Mouse (Mus musculus) CH12.LX (cell line): ENCODE results near the gene Cnfn. TPM values are rescaled to one million over a fixed set of nuclear protein-coding genes. Genes with fewer than 3 reads are reported as not detected.

Experiments
- DNase-seq: peaks from one replicate; pipeline ENCODE4 v3.0.0-alpha.2; 2013; ENCODE audit errors: extremely low read depth
- H3K27ac ChIP-seq: 2 replicates; pipeline ENCODE4 v1.5.1; 2012; ENCODE audit warnings: low read depth, mild to moderate bottlenecking, control low read depth, moderate library complexity; ENCODE audit not compliant: insufficient read depth
- H3K27me3 ChIP-seq: replicated peaks from 2 replicates; pipeline ENCODE3; 2012; ENCODE audit warnings: inconsistent platforms
- H3K36me3 ChIP-seq, 2 experiments: replicated peaks in 1 of 2; 2 replicates each; pipeline versions ENCODE3 to v1.6.1; 2012; ENCODE audit warnings: inconsistent platforms in 1 of 2, low read length in 1 of 2, mild to moderate bottlenecking in 1 of 2, mixed read lengths in 1 of 2, moderate library complexity in 1 of 2; ENCODE audit not compliant: control insufficient read depth in 1 of 2, insufficient read depth in 1 of 2
- H3K4me1 ChIP-seq, 2 experiments: 2 replicates each; pipeline ENCODE4 v1.6.1; 2012; ENCODE audit warnings: inconsistent platforms in 1 of 2, moderate library complexity in 1 of 2; ENCODE audit not compliant: insufficient read depth in 2 of 2, control insufficient read depth in 1 of 2
- H3K4me2 ChIP-seq: 2 replicates; pipeline ENCODE4 v1.6.1; 2012; ENCODE audit warnings: low read depth, mild to moderate bottlenecking, control low read depth; ENCODE audit not compliant: poor library complexity, insufficient read depth, severe bottlenecking
- H3K4me3 ChIP-seq, 3 experiments: fragments of 150-350 bp in 1 of 3; sonication (generic) in 1 of 3; replicated peaks in 1 of 3; 2 replicates each; pipeline versions ENCODE3 to v1.5.1; 2011 to 2012; ENCODE audit warnings: low read depth in 2 of 3, low read length in 2 of 3, mild to moderate bottlenecking in 2 of 3, moderate library complexity in 2 of 3, control low read depth in 1 of 3, improper control_type of control experiment in 1 of 3, inconsistent platforms in 1 of 3, mixed read lengths in 1 of 3; ENCODE audit not compliant: poor library complexity in 1 of 3
- H3K79me2 ChIP-seq: replicated peaks from 2 replicates; pipeline ENCODE4 v1.6.1; 2012; ENCODE audit warnings: mild to moderate bottlenecking, moderate library complexity; ENCODE audit not compliant: control insufficient read depth, poor library complexity, insufficient read depth, severe bottlenecking; ENCODE audit errors: extremely low read depth
- H3K9ac ChIP-seq: 2 replicates; pipeline ENCODE4 v1.6.1; 2012; ENCODE audit warnings: low read depth, mild to moderate bottlenecking, control low read depth, moderate library complexity; ENCODE audit not compliant: insufficient read depth
- H3K9me3 ChIP-seq: replicated peaks from 2 replicates; pipeline ENCODE3; 2012; ENCODE audit warnings: low read length, inconsistent platforms, mixed read lengths
- CTCF ChIP-seq, 2 experiments: IDR thresholded peaks in 1 of 2; conservative IDR thresholded peaks in 1 of 2; 2 replicates each; pipeline ENCODE4 v1.5.1; 2011 to 2012; ENCODE audit warnings: low read depth in 2 of 2, low read length in 2 of 2, improper control_type of control experiment in 1 of 2, inconsistent platforms in 1 of 2, mild to moderate bottlenecking in 1 of 2, moderate library complexity in 1 of 2
- EP300 ChIP-seq: IDR thresholded peaks from 2 replicates; pipeline ENCODE4 v1.6.1; 2011; ENCODE audit warnings: low read length, improper control_type of control experiment
- HCFC1 ChIP-seq: IDR thresholded peaks from 2 replicates; pipeline ENCODE4 v1.6.1; 2012; ENCODE audit warnings: low read depth, mild to moderate bottlenecking, inconsistent platforms, low read length, improper control_type of control experiment
- MAFK ChIP-seq: IDR thresholded peaks from 2 replicates; pipeline ENCODE4 v1.6.1; 2011; ENCODE audit warnings: low read length, improper control_type of control experiment; ENCODE audit not compliant: insufficient replicate concordance
- MYC ChIP-seq: IDR thresholded peaks from 2 replicates; pipeline ENCODE4 v1.6.1; 2011; ENCODE audit warnings: low read depth, mild to moderate bottlenecking, improper control_type of control experiment, low read length
- NELFE ChIP-seq: IDR thresholded peaks from 2 replicates; pipeline ENCODE4 v1.6.1; 2011; ENCODE audit warnings: low read depth, low read length, improper control_type of control experiment
- POLR2A ChIP-seq: IDR thresholded peaks from 2 replicates; pipeline ENCODE4 v1.6.1; 2011; ENCODE audit warnings: low read depth, mild to moderate bottlenecking, improper control_type of control experiment, low read length
- RAD21 ChIP-seq: IDR thresholded peaks from 2 replicates; pipeline ENCODE4 v1.6.1; 2011; ENCODE audit warnings: low read depth, mild to moderate bottlenecking, low read length, improper control_type of control experiment, moderate library complexity
- SMC3 ChIP-seq: IDR thresholded peaks from 2 replicates; pipeline ENCODE4 v1.6.1; 2011; ENCODE audit warnings: low read depth, low read length, improper control_type of control experiment
- USF1 ChIP-seq: IDR thresholded peaks from 2 replicates; pipeline ENCODE4 v1.6.1; 2014; ENCODE audit warnings: low read depth, mild to moderate bottlenecking, inconsistent platforms, low read length, improper control_type of control experiment
- ZMIZ1 ChIP-seq: IDR thresholded peaks from 2 replicates; pipeline ENCODE4 v1.6.1; 2012; ENCODE audit warnings: low read depth, mild to moderate bottlenecking, inconsistent platforms, low read length, improper control_type of control experiment
- dilution Hi-C: fragments of 300-500 bp; cut with MboI; formaldehyde crosslinking; loops from 2 replicates; pipeline ENCODE4 v1.14.3; 2020; ENCODE audit warnings: low sequenced_read_pairs; ENCODE audit not compliant: extremely low pct_unique_long_range_greater_than_20kb, extremely low pct_ligation_motif_present
- in situ Hi-C: fragments of 300-500 bp; cut with MboI; formaldehyde crosslinking; loops from 3 replicates; pipeline ENCODE4 v1.14.3; 2019; ENCODE audit warnings: low sequenced_read_pairs, low pct_ligation_motif_present, low pct_unique_long_range_greater_than_20kb, mixed read lengths
- polyA plus RNA-seq: library from polyadenylated mRNA; unstranded; fragments of >175 nt; gene quantifications from 2 replicates; pipeline ENCODE4 v1.2.1, GENCODE M21; 2012; ENCODE audit warnings: low read depth; ENCODE audit not compliant: insufficient read length
- total RNA-seq, 2 experiments: library from RNA; depleted of rRNA; stranded (reverse); fragments of 300-350 nt in 1 of 2; fragments of >200 nt in 1 of 2; gene quantifications; 2 replicates each; pipeline ENCODE4 v1.2.3; 2012 to 2014

The Cnfn gene
- total and polyA plus RNA-seq, 3 experiments: not detected

DNA sequence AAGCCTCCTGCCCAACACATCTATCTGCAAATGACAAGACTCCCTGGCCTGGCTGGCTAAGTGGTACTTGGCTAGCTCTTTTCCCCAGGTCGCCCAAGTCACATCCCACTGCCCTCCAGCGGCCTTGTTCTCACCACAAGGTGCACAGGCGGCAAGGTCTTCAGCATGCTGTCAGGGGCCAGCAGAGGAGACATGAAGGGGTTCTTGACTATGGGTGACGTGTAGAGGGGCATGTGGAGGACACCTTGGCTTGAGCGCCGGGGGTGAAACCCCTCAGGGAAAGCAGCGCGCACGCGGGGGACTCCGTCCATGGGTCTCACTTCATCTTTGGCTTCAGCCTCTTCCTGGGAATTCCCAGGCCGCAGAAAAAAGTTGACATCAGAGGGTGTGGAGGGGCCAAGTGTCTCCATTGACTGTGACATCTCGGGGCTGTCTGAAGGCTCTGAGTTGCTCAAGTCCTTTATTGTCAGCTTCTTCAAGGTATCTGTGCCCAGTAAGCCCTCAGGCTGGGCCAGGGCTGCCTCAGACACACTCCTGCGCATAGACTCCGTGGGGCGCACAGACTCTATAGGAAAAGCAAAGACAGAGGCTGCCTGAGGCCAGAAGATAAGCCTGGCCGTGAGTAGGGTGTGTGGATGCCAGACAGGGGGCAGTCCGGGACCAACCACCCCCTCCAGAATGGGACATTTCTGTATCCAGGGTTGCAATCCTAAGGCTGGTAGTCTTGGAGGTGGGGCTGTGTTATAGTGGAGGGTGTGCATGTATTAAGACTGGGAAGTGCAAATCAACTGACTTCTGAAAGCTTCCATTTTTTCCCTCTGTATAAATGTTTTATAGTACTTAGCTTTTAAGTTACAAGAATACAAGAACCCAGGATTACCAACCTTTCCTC is 11.1 kb upstream of the Cnfn start:
- in situ Hi-C loops (no loop called here), dilution Hi-C loops (no loop called here)
- H3K4me1 ChIP-seq: peaks cover 14 to 15% of the 10 kb centered on the region in 2 experiments
- H3K4me2 ChIP-seq: no peak overlapping the region
- peaks cover 16 to 62% of the 10 kb centered on the region in 2 experiments for H3K36me3 ChIP-seq
- TF ChIP-seq MAFK (no peak), MYC (no peak), USF1 (no peak), NELFE (no peak), HCFC1 (no peak), ZMIZ1 (no peak)
- H3K4me3 ChIP-seq: no peak overlapping the region
- no peaks in the 10 kb centered on the region for H3K9me3 ChIP-seq
- no peaks in the 10 kb centered on the region for H3K79me2 ChIP-seq
- H3K27me3 ChIP-seq: no peaks in the 10 kb centered on the region
- no peak overlapping the region for H3K9ac ChIP-seq
- no peak for DNase-seq
- H3K27ac ChIP-seq: no peak overlapping the region

GRCm38 (mm10) chr7:25379551-25380351 is 10.2 kb upstream of the Cnfn start:
- dilution Hi-C loops: no loop called here
- peak; percentile 18 for DNase-seq
- in situ Hi-C loops: no loop called here

More at GRCm38 (mm10) chr7:25379551-25380351, 10.2 kb upstream of the Cnfn start:
- H3K4me2 ChIP-seq: no peak overlapping the region
- TF ChIP-seq EP300 (no peak), RAD21 (peak; percentile 53), SMC3 (peak; percentile 52), CTCF (conservative IDR thresholded peaks at IDR 0.05 in 1 of 2, IDR thresholded peaks at IDR 0.05 in 1 of 2; ENCODE audit: low read depth in 2 of 2, low read length in 2 of 2) (peak; percentile 34 to 67; a peak in 3 of 4 replicates), POLR2A (no peak)
- no peaks in the 10 kb centered on the region for H3K9me3 ChIP-seq
- no peak overlapping the region for H3K9ac ChIP-seq
- no peak overlapping the region for H3K4me3 ChIP-seq
- peaks cover under 1% of the 10 kb centered on the region for H3K27me3 ChIP-seq
- peaks cover 16 to 55% of the 10 kb centered on the region in 2 experiments for H3K36me3 ChIP-seq
- H3K27ac ChIP-seq: no peak overlapping the region
- H3K4me1 ChIP-seq: peaks cover 5 to 6% of the 10 kb centered on the region in 2 experiments; a peak in 3 of 4 replicates
- H3K79me2 ChIP-seq: no peaks in the 10 kb centered on the region
